Mouse (Mus musculus): ENCODE measurements at regions not wholly inside any gene's neighbourhood (a gene's known extent, or its start where the extent isn't known, plus 50 kb on each side); places are given as distances from the start of the nearest gene placed in this dataset.

- no peak for ATAC-seq (ENCODE audit: low FRiP score, low TSS enrichment)
- WGBS = 84% methylated on average over 10 of the region's 10 CpGs
- H3K9ac ChIP-seq (ENCODE audit: low read depth, low read length) = no peak overlapping the region
- no peaks in the 10 kb centered on the region for H3K9me3 ChIP-seq (ENCODE audit: control insufficient read depth, low read length)
- H3K27me3 ChIP-seq (ENCODE audit: control insufficient read depth, insufficient read depth, low read length) = no peaks in the 10 kb centered on the region
- H3K36me3 ChIP-seq (ENCODE audit: control insufficient read depth, insufficient read depth, low read length) = no peaks in the 10 kb centered on the region
- H3K27ac ChIP-seq (ENCODE audit: low read depth, low read length) = no peak overlapping the region
- no peaks in the 10 kb centered on the region for H3K4me1 ChIP-seq (ENCODE audit: control insufficient read depth, insufficient read depth, low read length)
- H3K4me2 ChIP-seq (replicated peaks; ENCODE audit: low read depth, low read length) = no peak overlapping the region
- H3K4me3 ChIP-seq (ENCODE audit: low read length) = no peak overlapping the region
Measured at GRCm38 (mm10) chr2:78972288-78973117, 104.6 kb downstream of the Ube2e3 start.

- Histone ChIP-seq H3K4me1 (ENCODE audit: control insufficient read depth, insufficient read depth, low read length) (no peaks in the 10 kb centered on the region), H3K4me3 (ENCODE audit: low read length) (no peak overlapping the region), H3K9me3 (ENCODE audit: control insufficient read depth, low read length) (no peaks in the 10 kb centered on the region), H3K27me3 (ENCODE audit: control insufficient read depth, insufficient read depth, low read length) (no peaks in the 10 kb centered on the region), H3K36me3 (ENCODE audit: control insufficient read depth, insufficient read depth, low read length) (no peaks in the 10 kb centered on the region), H3K27ac (ENCODE audit: low read depth, low read length) (no peak overlapping the region), H3K9ac (ENCODE audit: low read depth, low read length) (no peak overlapping the region), H3K4me2 (replicated peaks; ENCODE audit: low read depth, low read length) (no peak overlapping the region)
- ATAC-seq (ENCODE audit: low FRiP score, low TSS enrichment) = no peak
- 94% methylated on average over 3 of the region's 3 CpGs for WGBS
Measured at GRCm38 (mm10) chr2:78973811-78974210, 105.9 kb downstream of the Ube2e3 start.

GRCm38 (mm10) chr2:78974683-78975392, 106.9 kb downstream of the Ube2e3 start:
- Histone ChIP-seq H3K9me3 (ENCODE audit: control insufficient read depth, low read length) (no peaks in the 10 kb centered on the region), H3K27ac (ENCODE audit: low read depth, low read length) (no peak overlapping the region), H3K4me2 (replicated peaks; ENCODE audit: low read depth, low read length) (no peak overlapping the region), H3K4me3 (ENCODE audit: low read length) (no peak overlapping the region), H3K9ac (ENCODE audit: low read depth, low read length) (no peak overlapping the region), H3K27me3 (ENCODE audit: control insufficient read depth, insufficient read depth, low read length) (no peaks in the 10 kb centered on the region), H3K4me1 (ENCODE audit: control insufficient read depth, insufficient read depth, low read length) (no peaks in the 10 kb centered on the region), H3K36me3 (ENCODE audit: control insufficient read depth, insufficient read depth, low read length) (no peaks in the 10 kb centered on the region)
- no peak for ATAC-seq (ENCODE audit: low FRiP score, low TSS enrichment)
- WGBS = 86% methylated on average over 2 of the region's 2 CpGs

- H3K9me3 ChIP-seq (ENCODE audit: control insufficient read depth, low read length) = no peaks in the 10 kb centered on the region
- H3K27ac ChIP-seq (ENCODE audit: low read depth, low read length) = no peak overlapping the region
- ATAC-seq (ENCODE audit: low FRiP score, low TSS enrichment) = no peak
- 82% methylated on average over 4 of the region's 4 CpGs for WGBS
- no peaks in the 10 kb centered on the region for H3K27me3 ChIP-seq (ENCODE audit: control insufficient read depth, insufficient read depth, low read length)
- no peaks in the 10 kb centered on the region for H3K4me1 ChIP-seq (ENCODE audit: control insufficient read depth, insufficient read depth, low read length)
- H3K36me3 ChIP-seq (ENCODE audit: control insufficient read depth, insufficient read depth, low read length) = no peaks in the 10 kb centered on the region
- no peak overlapping the region for H3K4me2 ChIP-seq (replicated peaks; ENCODE audit: low read depth, low read length)
- no peak overlapping the region for H3K9ac ChIP-seq (ENCODE audit: low read depth, low read length)
- no peak overlapping the region for H3K4me3 ChIP-seq (ENCODE audit: low read length)
Measured at GRCm38 (mm10) chr2:78975393-78975774, 107.5 kb downstream of the Ube2e3 start.

GRCm38 (mm10) chr2:78976084-78976483, 108.2 kb downstream of the Ube2e3 start:
- H3K4me2 ChIP-seq (replicated peaks; ENCODE audit: low read depth, low read length) = no peak overlapping the region
- WGBS = 86% methylated on average over 4 of the region's 4 CpGs
- no peaks in the 10 kb centered on the region for H3K27me3 ChIP-seq (ENCODE audit: control insufficient read depth, insufficient read depth, low read length)
- no peaks in the 10 kb centered on the region for H3K4me1 ChIP-seq (ENCODE audit: control insufficient read depth, insufficient read depth, low read length)
- no peak for ATAC-seq (ENCODE audit: low FRiP score, low TSS enrichment)
- H3K9me3 ChIP-seq (ENCODE audit: control insufficient read depth, low read length) = no peaks in the 10 kb centered on the region
- H3K27ac ChIP-seq (ENCODE audit: low read depth, low read length) = no peak overlapping the region
- H3K9ac ChIP-seq (ENCODE audit: low read depth, low read length) = no peak overlapping the region
- H3K4me3 ChIP-seq (ENCODE audit: low read length) = no peak overlapping the region
- no peaks in the 10 kb centered on the region for H3K36me3 ChIP-seq (ENCODE audit: control insufficient read depth, insufficient read depth, low read length)

- no peak overlapping the region for H3K27ac ChIP-seq (ENCODE audit: low read depth, low read length)
Measured at GRCm38 (mm10) chr2:78977632-78978397, 109.9 kb downstream of the Ube2e3 start.

GRCm38 (mm10) chr2:78980019-78980418, 112.1 kb downstream of the Ube2e3 start:
- no peaks in the 10 kb centered on the region for H3K27me3 ChIP-seq (ENCODE audit: control insufficient read depth, insufficient read depth, low read length)
- 69% methylated on average over 5 of the region's 5 CpGs for WGBS
- no peak overlapping the region for H3K4me3 ChIP-seq (ENCODE audit: low read length)
- no peak overlapping the region for H3K4me2 ChIP-seq (replicated peaks; ENCODE audit: low read depth, low read length)
- H3K4me1 ChIP-seq (ENCODE audit: control insufficient read depth, insufficient read depth, low read length) = no peaks in the 10 kb centered on the region
- no peaks in the 10 kb centered on the region for H3K9me3 ChIP-seq (ENCODE audit: control insufficient read depth, low read length)
- H3K27ac ChIP-seq (ENCODE audit: low read depth, low read length) = no peak overlapping the region
- no peaks in the 10 kb centered on the region for H3K36me3 ChIP-seq (ENCODE audit: control insufficient read depth, insufficient read depth, low read length)
- no peak overlapping the region for H3K9ac ChIP-seq (ENCODE audit: low read depth, low read length)
- no peak for ATAC-seq (ENCODE audit: low FRiP score, low TSS enrichment)

More at GRCm38 (mm10) chr2:78977632-78978397, 109.9 kb downstream of the Ube2e3 start:
- Histone ChIP-seq H3K9ac (ENCODE audit: low read depth, low read length) (no peak overlapping the region), H3K4me2 (replicated peaks; ENCODE audit: low read depth, low read length) (no peak overlapping the region), H3K4me1 (ENCODE audit: control insufficient read depth, insufficient read depth, low read length) (no peaks in the 10 kb centered on the region), H3K4me3 (ENCODE audit: low read length) (no peak overlapping the region), H3K27me3 (ENCODE audit: control insufficient read depth, insufficient read depth, low read length) (no peaks in the 10 kb centered on the region), H3K9me3 (ENCODE audit: control insufficient read depth, low read length) (no peaks in the 10 kb centered on the region), H3K36me3 (ENCODE audit: control insufficient read depth, insufficient read depth, low read length) (no peaks in the 10 kb centered on the region)
- no peak for ATAC-seq (ENCODE audit: low FRiP score, low TSS enrichment)
- 84% methylated on average over 5 of the region's 5 CpGs for WGBS

GRCm38 (mm10) chr2:78980661-78981229, 112.8 kb downstream of the Ube2e3 start:
- H3K4me1 ChIP-seq (ENCODE audit: control insufficient read depth, insufficient read depth, low read length) = no peaks in the 10 kb centered on the region
- H3K9me3 ChIP-seq (ENCODE audit: control insufficient read depth, low read length) = no peaks in the 10 kb centered on the region
- H3K9ac ChIP-seq (ENCODE audit: low read depth, low read length) = no peak overlapping the region
- no peak for ATAC-seq (ENCODE audit: low FRiP score, low TSS enrichment)
- H3K4me2 ChIP-seq (replicated peaks; ENCODE audit: low read depth, low read length) = no peak overlapping the region
- H3K27ac ChIP-seq (ENCODE audit: low read depth, low read length) = no peak overlapping the region
- WGBS = 93% methylated on average over 1 of the region's 1 CpGs
- H3K27me3 ChIP-seq (ENCODE audit: control insufficient read depth, insufficient read depth, low read length) = no peaks in the 10 kb centered on the region
- no peak overlapping the region for H3K4me3 ChIP-seq (ENCODE audit: low read length)
- no peaks in the 10 kb centered on the region for H3K36me3 ChIP-seq (ENCODE audit: control insufficient read depth, insufficient read depth, low read length)

Data from kidney, embryonic 14.5 days (tissue).